Mouse (Mus musculus): ENCODE data around the gene Sfpq.

The Sfpq gene

GRCm38 (mm10) chr4:127027228-127028190, 6.4 kb downstream of the Sfpq start:
- peak; percentile 66 to 77 for DNase-seq

DNA sequence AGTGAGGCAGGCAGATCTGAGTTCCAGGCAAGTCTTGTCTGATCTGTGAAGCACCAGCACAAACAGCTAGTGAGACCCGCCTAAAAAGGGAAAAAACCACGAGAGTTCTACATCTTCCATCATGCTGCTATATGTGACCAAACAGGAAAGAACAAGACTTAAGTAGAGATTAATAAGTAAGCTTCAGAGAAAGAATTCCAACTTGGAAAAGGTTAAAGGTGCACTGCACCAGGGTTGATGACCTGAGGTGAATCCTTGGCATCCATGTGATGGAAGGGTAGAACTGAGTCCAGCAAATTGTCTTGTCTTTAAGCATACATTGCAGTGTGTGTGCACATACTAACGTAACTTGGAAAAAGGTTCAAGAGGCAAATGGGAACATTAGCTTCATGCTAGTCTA, 16.0 kb downstream of the Sfpq start:
- DNase-seq, result no peak

GRCm38 (mm10) chr4:127037908-127038827, 17.0 kb downstream of the Sfpq start:
- DNase-seq, result no peak

GRCm38 (mm10) chr4:127038828-127039349, 17.8 kb downstream of the Sfpq start:
- DNase-seq, result no peak

DNA sequence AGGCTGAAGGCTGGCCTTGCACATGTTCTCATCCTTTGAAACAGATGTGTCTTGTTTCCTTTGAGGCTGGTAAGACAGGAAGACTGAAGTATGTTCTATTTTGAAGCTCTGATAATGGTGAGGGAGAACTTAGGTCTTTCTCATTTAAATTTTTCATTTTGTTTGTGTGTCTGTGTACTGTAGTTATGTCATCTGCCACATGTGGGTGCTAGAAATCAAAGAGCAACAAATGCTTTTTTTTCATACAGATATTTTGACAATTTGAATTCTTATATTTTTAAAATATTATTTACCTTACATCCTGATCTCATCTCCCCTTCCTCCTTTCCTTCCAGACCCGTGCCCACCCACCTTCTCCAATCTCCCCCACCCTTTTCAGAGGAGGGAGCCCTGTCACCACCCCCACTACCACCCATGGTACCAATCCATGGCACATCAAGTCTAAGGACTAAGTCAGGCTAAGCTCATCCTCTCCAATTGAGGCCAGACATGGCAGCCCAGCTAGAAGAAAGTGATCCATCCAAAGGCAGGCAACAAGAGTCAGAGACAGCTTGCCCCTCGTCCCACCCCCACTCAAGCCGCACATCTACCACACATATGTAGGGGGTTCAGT, 18.9 kb downstream of the Sfpq start:
- no peak for DNase-seq

DNA sequence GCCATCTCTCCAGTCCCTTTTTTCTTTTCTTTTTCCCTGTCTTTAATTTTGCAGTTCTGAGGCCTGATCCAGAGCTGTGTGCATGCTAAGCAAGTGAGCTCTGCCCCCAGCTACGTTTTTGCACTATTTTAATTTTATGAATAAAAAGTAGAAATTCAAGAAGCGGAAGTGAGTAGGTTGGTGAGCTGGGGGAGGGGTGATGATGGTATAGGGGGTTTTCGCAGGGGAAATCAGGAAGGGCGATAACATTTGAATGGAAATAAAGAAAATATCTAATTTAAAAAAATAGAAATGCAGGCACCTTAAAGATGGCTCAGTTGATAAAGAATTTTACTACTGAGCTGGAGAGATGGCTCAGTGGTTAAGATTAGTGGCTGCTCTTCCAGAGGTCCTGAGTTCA, 22.4 kb downstream of the Sfpq start:
- DNase-seq, result no peak

- DNase-seq, result no peak
These were observed 30.0 kb downstream of the Sfpq start for GRCm38 (mm10) chr4:127051121-127051520.

DNA sequence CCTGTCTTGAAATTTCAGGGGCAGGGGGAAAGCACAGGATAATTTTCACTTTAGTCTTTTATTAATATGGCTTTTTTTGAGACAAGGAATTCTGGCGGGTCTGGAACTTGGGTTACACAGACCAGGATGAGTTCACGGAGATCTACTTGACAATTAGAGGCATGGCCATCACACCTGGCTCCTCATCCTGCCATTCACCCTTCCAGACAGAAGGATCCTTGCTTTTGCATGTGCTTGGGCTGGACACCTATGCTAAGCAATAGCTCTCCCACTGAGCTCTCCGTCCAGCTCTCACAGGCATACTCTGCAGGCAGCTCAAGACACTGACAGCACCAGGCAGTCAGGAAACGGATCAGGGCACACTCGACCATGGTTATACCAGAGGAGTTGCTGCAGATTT, 31.9 kb downstream of the Sfpq start:
- DNase-seq, result no peak

GRCm38 (mm10) chr4:127054522-127055198, 33.5 kb downstream of the Sfpq start:
- DNase-seq, result no peak

GRCm38 (mm10) chr4:127060585-127061290, 39.6 kb downstream of the Sfpq start, which contains the start of gene Zmym1:
Gene Zmym1, minus strand, starts transcription at chr4:127061152.
- DNase-seq, result peak; percentile 94 to 96

GRCm38 (mm10) chr4:127064051-127064450, 42.9 kb downstream of the Sfpq start:
- no peak for DNase-seq

GRCm38 (mm10) chr4:127074915-127075314, 53.8 kb downstream of the Sfpq start:
- no peak for DNase-seq

GRCm38 (mm10) chr4:127076875-127077548, 55.9 kb downstream of the Sfpq start, which contains the start of gene Zmym6:
Gene Zmym6, plus strand, starts transcription at chr4:127077383.
- DNase-seq, result peak; percentile 95 to 98

DNA sequence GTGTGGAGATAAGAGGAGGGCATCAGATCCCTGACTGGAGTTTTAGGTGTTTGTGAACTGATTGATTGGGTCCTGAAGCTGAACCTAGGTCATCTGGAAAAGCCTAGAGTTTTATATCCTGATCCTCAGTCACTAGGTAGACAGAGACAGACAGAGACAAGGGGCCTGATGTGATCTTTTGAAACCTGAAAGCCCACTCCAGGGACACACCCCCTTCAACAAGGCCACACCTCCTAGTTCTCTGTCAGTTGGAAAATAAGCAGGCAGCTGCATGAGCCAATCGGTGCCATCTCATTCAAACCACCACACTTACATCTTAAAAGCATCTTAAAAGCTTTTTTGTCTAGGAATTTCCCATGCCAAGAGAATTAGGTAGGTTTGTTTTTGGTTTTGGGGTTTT, 59.7 kb downstream of the Sfpq start:
- DNase-seq, result no peak

- DNase-seq, result no peak
These were observed 62.0 kb downstream of the Sfpq start for GRCm38 (mm10) chr4:127083131-127083530.

DNA sequence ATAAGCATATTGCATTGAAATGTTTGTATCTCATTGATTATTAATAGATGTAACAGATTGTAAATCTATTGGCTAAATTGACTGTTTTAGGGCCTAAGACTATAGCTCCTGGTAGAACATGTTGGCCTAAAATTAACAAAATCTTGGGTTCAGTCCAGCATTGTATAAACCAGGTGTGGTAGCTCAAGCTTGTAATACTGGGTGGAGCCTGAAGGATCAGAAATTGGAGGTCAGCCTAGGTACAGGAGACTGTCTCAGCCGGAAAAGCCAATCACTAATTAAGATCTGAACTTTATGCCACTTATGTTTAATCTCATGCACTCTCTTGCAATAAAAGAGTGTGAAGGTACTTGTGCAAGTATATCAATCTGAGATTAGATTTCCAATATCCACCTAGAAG, 64.6 kb downstream of the Sfpq start:
- no peak for DNase-seq
